Mouse (Mus musculus) hindlimb bud, embryonic 11.5 days (tissue): ENCODE measurements around the gene Selenoh.
"Not testable (repeated sequence)": the region's sequence is repeated elsewhere in the genome, so short reads cannot be mapped to it uniquely, and the experiment has no call there.

ENCODE experiments used
- DNase-seq: peaks from one replicate; pipeline ENCODE4 v3.0.0-alpha.2; 2012; ENCODE audit warnings: low read depth, low spot score; ENCODE audit errors: extremely low spot score

Selenoh gene

GRCm38 (mm10) chr2:84677270-84677967 is 6.8 kb upstream of the Selenoh start:
- no peak for DNase-seq

- not testable (repeated sequence) for DNase-seq
Measured at GRCm38 (mm10) chr2:84671535-84671934, 965 bp upstream of the Selenoh start.

DNA sequence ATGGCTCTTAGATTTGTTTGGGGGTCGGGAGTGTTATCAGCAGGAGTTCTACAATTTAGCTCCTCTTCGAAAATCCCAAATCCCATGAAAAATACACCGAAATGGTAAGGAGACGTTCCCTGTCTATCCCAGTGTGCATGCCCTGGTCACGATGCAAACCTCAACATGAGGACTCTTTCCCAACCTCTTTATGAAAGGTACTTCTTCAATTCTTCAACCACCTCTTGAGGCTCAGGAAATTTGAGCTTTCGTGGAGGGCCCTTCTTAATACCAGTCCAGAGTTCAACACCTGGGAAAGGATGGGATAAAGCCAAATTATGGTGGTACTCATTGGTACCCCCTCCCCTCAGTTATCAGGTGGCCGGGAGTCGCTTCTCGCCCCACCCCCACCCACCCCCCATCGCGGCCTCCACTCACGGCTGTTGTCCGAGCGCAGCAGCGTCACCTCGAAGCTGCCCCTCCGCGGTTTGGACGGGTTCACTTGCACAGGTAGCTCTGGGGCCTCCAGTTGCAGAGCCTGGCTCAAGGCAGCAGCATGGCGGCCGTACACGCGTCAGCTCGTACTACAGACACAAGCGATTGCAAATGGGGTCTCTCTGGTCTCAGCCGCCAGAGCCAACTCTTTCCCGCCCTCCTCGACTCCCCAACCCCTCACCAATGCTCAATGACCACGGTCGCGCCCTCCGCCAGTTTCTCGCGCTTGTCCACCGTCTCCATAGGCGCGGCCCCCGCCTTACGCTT is 572 bp downstream of the Selenoh start:
- DNase-seq: no peak

DNA sequence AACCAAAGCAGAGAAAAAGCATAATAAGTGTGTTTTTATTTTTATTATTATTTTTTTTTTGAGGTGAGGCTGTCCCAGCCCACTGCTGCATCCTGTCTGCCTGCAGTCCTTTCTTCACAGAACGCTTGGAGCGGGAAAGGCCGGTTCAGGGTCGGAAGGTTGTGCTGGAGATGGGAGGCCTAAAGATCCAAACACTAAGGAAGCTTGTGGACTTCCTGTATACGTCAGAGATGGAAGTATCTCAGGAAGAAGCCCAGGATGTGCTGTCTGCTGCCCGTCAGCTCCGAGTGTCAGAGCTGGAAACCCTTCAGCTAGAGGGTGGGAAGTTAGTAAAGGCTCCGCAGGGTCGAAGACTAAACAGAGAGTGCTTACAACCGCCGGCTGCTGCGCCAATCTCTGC is 4.5 kb downstream of the Selenoh start:
- no peak for DNase-seq

- no peak for DNase-seq
Measured at GRCm38 (mm10) chr2:84662866-84663265, 7.7 kb downstream of the Selenoh start.

- no peak for DNase-seq
Measured at GRCm38 (mm10) chr2:84660253-84660652, 10.3 kb downstream of the Selenoh start.

- no peak for DNase-seq
Measured at GRCm38 (mm10) chr2:84658806-84659205, 11.8 kb downstream of the Selenoh start, which contains the start of gene Btbd18. TSS of gene Btbd18 (plus strand) at chr2:84659079.

- DNase-seq: no peak
Measured at GRCm38 (mm10) chr2:84655864-84656263, 14.7 kb downstream of the Selenoh start.

GRCm38 (mm10) chr2:84653354-84653753 is 17.2 kb downstream of the Selenoh start:
- DNase-seq: no peak

DNA sequence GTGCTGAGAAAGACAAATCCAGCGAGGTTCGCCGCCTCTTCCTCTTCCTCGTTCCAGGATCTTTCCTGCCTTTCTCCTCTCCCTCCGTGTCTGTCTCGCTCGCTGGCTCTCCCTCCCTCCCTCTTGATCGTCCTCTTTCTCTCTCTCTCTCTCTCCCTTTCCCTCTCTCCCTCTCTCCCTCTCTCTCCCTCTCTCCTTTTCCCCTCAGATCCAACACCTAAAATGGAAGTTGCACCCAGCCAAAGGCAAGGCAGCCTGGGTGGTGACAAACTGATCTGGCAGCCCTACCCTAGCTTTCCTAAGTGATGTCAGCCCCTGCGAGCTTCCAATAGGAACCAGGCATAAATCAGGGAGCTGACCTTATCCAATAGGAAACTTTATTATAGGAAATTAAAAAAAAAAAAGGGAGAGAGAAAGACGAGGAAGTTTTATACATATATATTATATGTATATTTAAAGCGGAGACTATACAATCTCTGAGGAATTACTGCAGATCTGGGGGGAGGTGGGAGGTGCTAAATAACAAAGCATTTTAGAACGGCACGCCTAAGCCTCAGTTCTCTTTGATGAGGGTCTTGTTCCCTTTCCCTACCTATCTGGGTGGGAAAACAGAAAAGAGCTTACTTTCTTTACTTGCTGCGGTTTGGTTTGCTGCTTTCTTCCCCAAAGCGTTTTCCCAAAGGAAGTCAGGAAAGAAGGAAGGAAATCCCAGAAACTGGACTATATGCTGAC is 19.9 kb downstream of the Selenoh start, which contains the start of gene Ctnnd1:
TSS of gene Ctnnd1 (minus strand) at position 302 of the 732 bp plus-strand sequence.
- peak; percentile 92 for DNase-seq

- no peak for DNase-seq
Measured at GRCm38 (mm10) chr2:84649674-84650073, 20.9 kb downstream of the Selenoh start.

DNA sequence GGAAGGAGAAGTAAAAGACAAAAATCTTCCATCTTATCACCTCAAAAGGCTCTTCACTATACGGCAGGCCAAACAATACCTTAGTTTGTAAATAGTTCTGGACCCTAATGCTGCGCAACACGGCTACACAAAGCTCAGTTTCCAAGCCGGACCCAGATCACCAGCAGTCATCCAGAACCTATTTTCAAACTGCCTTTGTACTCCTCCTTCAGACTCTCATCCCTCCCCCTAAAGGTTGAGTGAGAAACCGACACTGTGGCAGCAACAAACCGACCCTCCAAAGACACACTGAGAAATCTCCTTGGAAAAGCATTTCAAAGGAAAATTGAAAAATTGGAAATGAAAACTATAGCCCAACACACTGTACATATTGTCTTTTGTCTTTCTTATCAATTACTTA is 22.2 kb downstream of the Selenoh start:
- no peak for DNase-seq

DNA sequence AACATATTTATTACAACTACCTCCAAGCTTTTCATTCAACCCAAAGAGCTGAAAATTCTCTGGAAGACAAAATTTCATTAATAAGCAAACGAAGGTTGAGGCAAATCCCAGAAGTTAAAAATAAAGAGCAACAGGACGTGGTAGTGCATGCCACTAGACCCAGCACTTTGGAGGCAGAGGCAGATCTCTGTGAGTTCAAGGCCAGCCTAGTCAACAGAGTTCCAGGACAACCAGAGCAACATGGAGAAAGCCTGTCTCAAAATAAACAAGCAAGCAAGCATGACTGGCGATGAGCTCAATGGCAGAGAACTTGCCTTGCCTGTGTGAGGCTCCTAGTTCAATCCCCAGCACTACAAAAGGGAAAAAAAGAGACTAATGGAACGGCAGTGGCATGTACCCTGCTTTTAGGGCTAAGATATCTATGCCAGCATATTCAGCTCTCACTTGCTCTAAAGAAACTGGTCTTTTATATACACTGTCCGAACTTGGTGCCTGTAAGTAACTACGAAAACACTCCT is 23.5 kb downstream of the Selenoh start:
- no peak for DNase-seq

DNA sequence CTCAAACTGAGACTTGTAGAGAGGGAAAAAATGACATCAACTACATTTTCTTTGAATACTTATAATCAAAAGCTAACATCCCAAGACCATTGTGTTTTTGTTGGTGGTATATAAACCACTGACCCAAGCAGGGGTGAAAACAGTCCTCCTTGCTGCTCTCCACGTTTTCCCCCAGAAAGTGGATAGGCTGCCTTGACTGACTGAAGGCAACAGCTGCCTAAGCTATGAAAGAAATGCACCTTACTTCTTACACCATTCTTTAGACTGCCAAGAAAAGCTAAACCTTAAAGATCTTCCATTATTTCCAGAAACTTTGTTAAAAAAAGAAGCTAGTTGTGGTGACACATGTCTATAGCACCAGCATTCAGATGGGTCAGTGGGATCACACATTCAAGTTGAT is 24.4 kb downstream of the Selenoh start:
- DNase-seq: no peak

DNA sequence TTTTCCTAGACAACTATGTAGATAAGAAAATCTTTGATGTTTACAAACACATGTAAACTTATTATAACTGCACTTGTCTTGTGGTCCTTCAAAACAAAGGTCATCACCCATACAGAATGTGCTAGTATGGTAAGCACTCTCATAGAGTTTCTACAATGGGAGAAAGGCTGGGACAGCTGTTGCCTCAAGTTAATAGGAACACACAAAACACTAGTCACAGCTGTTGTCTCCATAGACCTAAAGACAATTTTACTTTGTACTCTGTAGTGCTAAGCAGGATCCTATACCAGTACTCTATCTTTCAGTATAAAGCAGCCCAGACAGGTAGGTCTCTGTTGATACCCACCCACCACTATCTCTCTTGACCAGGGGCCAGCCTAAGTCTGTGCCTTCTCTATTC is 29.7 kb downstream of the Selenoh start:
- DNase-seq: no peak

GRCm38 (mm10) chr2:84638428-84639220 is 31.9 kb downstream of the Selenoh start:
- no peak for DNase-seq

- DNase-seq: no peak
Measured at GRCm38 (mm10) chr2:84637452-84638165, 33.0 kb downstream of the Selenoh start.

GRCm38 (mm10) chr2:84636231-84636741 is 34.3 kb downstream of the Selenoh start:
- no peak for DNase-seq

GRCm38 (mm10) chr2:84635611-84636010 is 35.0 kb downstream of the Selenoh start:
- no peak for DNase-seq
